Mouse (Mus musculus) gastrocnemius, adult 2 months (tissue): ENCODE results near the gene Olfr683. TPM values are rescaled to one million over a fixed set of nuclear protein-coding genes. Genes with fewer than 3 reads are reported as not detected.
"Not testable (repeated sequence)": the region's sequence is repeated elsewhere in the genome, so short reads cannot be mapped to it uniquely, and the experiment has no call there.

Experiments
- DNase-seq: peaks from one replicate; pipeline ENCODE4 v3.0.0; 2022
- H3K27ac ChIP-seq: fragments of 200-600 bp; 2 replicates; pipeline ENCODE4 v1.8.1; 2022; ENCODE audit warnings: mild to moderate bottlenecking
- H3K4me3 ChIP-seq: fragments of 200-600 bp; 2 replicates; pipeline ENCODE4 v1.8.1; 2022; ENCODE audit warnings: mild to moderate bottlenecking, moderate library complexity
- CTCF ChIP-seq: fragments of 200-600 bp; IDR thresholded peaks from 2 replicates; pipeline ENCODE4 v1.8.1; 2022; ENCODE audit warnings: antibody characterized with exemption, mild to moderate bottlenecking, moderate library complexity
- intact Hi-C: fragments of 180-260 bp; cut with DNase I; formaldehyde crosslinking; loops from one replicate; pipeline ENCODE4 v1.15.1; 2025
- long read RNA-seq, 2 experiments: library from polyadenylated mRNA; stranded (forward); transcript quantifications; one replicate each; pipeline ENCODE4 v2.0.0; 2021
- total RNA-seq, 2 experiments: library from RNA; stranded (reverse); gene quantifications; 2 replicates each; pipeline ENCODE4 v1.2.3; 2021

Olfr683 gene
- total RNA-seq: not detected
- long read RNA-seq, experiment 1: 0 reads
- long read RNA-seq, experiment 2: 0 reads

DNA sequence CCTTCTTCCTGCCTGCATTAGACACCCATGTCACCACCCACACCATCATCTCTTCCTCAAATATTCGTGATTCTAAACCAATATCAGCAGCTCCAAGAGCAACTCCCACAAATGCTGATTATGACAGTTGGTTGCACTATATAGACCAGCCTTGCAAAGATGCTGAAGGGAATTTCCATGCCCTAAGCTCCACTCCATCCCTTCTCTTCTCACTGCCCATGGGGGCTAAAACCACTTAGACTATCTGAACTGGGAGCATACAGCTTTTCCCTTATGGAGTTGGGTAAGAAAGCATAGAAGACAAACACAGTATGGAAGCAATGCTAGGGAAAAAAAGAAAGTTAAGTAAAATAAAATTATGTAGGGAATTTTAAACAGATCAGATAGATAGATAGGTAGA lies at the start of gene Olfr683:
Gene Olfr683, minus strand, starts transcription at position 101 of the 400 bp plus-strand sequence.
- no peak for TF ChIP-seq CTCF
- Histone ChIP-seq H3K27ac (no peak within 1 kb of the TSS), H3K4me3 (no peak within 1 kb of the TSS)
- intact Hi-C loops: no loop called here
- DNase-seq: no peak

GRCm38 (mm10) chr7:105185912-105186311 lies 39.1 kb upstream of the Olfr683 start, which contains the start of gene Olfr685:
Gene Olfr685 (minus strand): TSS chr7:105186012.
- no peak for TF ChIP-seq CTCF
- no peak within 1 kb of the TSS for H3K27ac ChIP-seq
- DNase-seq: no peak
- intact Hi-C loops: no loop called here
- no peak within 1 kb of the TSS for H3K4me3 ChIP-seq

GRCm38 (mm10) chr7:105170773-105171172 lies 24.0 kb upstream of the Olfr683 start:
- peak; percentile 52 for TF ChIP-seq CTCF
- intact Hi-C loops: no loop called here
- Histone ChIP-seq H3K4me3 (no peak overlapping the region), H3K27ac (no peak overlapping the region)
- no peak for DNase-seq

GRCm38 (mm10) chr7:105163553-105163952 lies 16.7 kb upstream of the Olfr683 start, which contains the start of gene Olfr684:
Gene Olfr684 (minus strand): TSS chr7:105163653.
- no peak for TF ChIP-seq CTCF
- intact Hi-C loops: no loop called here
- no peak within 1 kb of the TSS for H3K27ac ChIP-seq
- H3K4me3 ChIP-seq: no peak within 1 kb of the TSS
- DNase-seq: no peak

DNA sequence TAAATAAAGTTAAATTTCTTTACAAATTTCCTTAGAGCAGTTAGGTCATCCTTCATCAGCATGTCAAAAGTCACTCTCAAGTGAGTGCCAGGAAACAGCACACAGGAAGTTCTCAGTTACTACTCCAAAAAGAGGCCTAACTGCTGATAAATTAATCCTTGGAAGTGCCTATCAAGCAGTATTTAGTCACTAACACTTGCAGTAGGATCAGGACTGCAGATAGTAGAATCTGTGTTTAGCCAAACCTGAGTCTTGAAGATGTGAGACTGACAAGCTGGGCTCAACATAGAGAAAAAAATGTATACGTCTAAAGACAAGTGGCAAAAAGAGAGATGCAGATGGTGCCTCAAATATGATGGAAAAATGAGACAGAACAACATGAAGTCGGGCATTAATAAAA lies 5.5 kb downstream of the Olfr683 start:
- no peak overlapping the region for H3K27ac ChIP-seq
- intact Hi-C loops: no loop called here
- no peak for DNase-seq
- TF ChIP-seq CTCF: no peak
- H3K4me3 ChIP-seq: no peak overlapping the region

GRCm38 (mm10) chr7:105116536-105116935 lies 30.3 kb downstream of the Olfr683 start, which contains the start of gene Olfr681:
Gene Olfr681 (plus strand): TSS chr7:105116836.
- H3K27ac ChIP-seq: no peak within 1 kb of the TSS
- no peak within 1 kb of the TSS for H3K4me3 ChIP-seq
- TF ChIP-seq CTCF: no peak
- no peak for DNase-seq
- intact Hi-C loops: no loop called here

DNA sequence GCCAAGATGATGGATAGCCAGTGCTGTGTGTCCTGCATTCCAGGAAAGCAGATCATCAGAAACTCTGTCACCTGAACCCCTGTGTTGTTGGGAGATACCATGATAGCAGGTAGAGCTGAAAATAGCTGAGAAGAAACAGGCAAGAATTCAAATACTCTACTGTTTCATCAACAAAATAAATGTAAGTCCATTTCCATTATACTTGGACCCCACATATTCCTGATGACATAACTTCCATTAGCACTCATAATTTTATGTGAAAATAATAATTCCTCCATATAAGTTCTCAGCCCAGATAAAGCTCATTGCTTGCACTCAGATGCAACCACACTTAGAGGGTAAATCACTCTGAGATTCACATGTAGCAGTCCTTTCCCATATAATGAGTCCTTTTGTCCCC lies 54.1 kb downstream of the Olfr683 start, which contains the start of gene Olfr680-ps1:
Gene Olfr680-ps1, minus strand, starts transcription at position 101 of the 400 bp plus-strand sequence.
- intact Hi-C loops: not testable (repeated sequence)

More for the DNA sequence above, 54.1 kb downstream of the Olfr683 start, which contains the start of gene Olfr680-ps1:
- DNase-seq, H3K4me3 ChIP-seq, H3K27ac ChIP-seq: not testable (repeated sequence)

Other genes with a start within 250 kb of the Olfr683 start
- gene Olfr667, start 225.5 kb downstream of the Olfr683 start, total RNA-seq: not detected
- not detected for gene Olfr668, start 219.0 kb downstream of the Olfr683 start, total RNA-seq
- not detected for gene Olfr669, start 212.8 kb downstream of the Olfr683 start, total RNA-seq
- gene Olfr670, start 184.4 kb downstream of the Olfr683 start, total RNA-seq: not detected
- gene Olfr671, start 167.9 kb downstream of the Olfr683 start, total RNA-seq: not detected
- not detected for gene Olfr672, start 145.0 kb downstream of the Olfr683 start, total RNA-seq
- gene Olfr675, start 118.6 kb downstream of the Olfr683 start, total RNA-seq: not detected
- gene Olfr676, start 114.3 kb downstream of the Olfr683 start, total RNA-seq: not detected
- not detected for gene Olfr677, start 95.6 kb downstream of the Olfr683 start, total RNA-seq
- gene Olfr678, start 82.5 kb downstream of the Olfr683 start, total RNA-seq: not detected
- gene Olfr679, start 65.8 kb downstream of the Olfr683 start, total RNA-seq: not detected
- gene Olfr680-ps1, start 54.2 kb downstream of the Olfr683 start, total RNA-seq: not detected
- not detected for gene Olfr681, start 30.2 kb downstream of the Olfr683 start, total RNA-seq
- not detected for gene Olfr684, start 16.6 kb upstream of the Olfr683 start, total RNA-seq
- gene Olfr685, start 39.0 kb upstream of the Olfr683 start, total RNA-seq: not detected
- gene Olfr686, start 60.5 kb upstream of the Olfr683 start, total RNA-seq: not detected
- gene Olfr688, start 141.1 kb upstream of the Olfr683 start, total RNA-seq: not detected
- not detected for gene Olfr689, start 164.2 kb upstream of the Olfr683 start, total RNA-seq
- gene Olfr690, start 187.1 kb upstream of the Olfr683 start, total RNA-seq: not detected
- gene Olfr691, start 195.3 kb upstream of the Olfr683 start, total RNA-seq: not detected
- not detected for gene Olfr692, start 221.2 kb upstream of the Olfr683 start, total RNA-seq
- gene Gm5901, start 228.0 kb upstream of the Olfr683 start, total RNA-seq: not detected